ENCODE assay signal across 9 mouse cellular contexts in the genomic region with DNA sequence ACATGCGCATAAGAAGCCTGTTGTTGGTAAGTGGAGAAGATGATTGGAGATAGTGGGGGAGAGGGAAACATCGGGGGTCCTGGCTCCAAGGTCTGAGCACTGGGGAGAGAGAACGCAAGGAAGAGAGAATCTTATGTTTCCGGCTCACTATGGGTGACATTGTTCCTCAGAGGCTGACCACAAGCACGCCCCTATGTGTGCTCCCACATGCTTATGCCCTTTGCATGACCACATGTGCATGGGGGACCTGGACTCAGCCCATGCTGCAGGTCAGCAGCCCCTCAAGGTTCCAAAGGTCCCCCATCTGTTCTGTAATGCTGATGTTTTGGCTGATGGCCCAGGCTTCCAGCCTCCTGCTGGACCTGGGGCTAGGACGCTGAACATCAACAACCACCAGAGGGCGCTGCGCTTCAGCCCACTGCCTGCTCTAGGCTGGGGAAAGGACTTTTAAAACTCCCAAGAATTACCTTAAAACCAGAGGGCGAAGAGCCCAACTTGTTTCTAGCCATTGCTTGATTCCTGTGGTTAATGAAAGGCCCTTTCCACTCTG.
DNase-seq lines count a peak whose midpoint lies in the region; ATAC-seq and TF ChIP-seq lines count a peak whose summit lies in the region.
"Had no signal": no experiment of that assay in that cellular context is flagged by ENCODE, and none has a peak within 500 bp of the region (broad histone marks: within the 10 kb centered on the region; RNA-seq: fewer than 3 reads in every experiment).

No protein-coding gene starts in this region.

- H3K9me3 ChIP-seq in ES-E14 (ENCODE audit: control insufficient read depth, insufficient read depth, low read depth, low read length), result no peaks in the 10 kb centered on the region
- H3K9me3 ChIP-seq: heart, embryonic 15.5 days had no signal

- H3K4me3 ChIP-seq in ES-E14 (ENCODE audit: insufficient read depth in 1 of 2, low read depth in 1 of 2, low read length in 2 of 2, poor library complexity in 1 of 2, severe bottlenecking in 1 of 2), result no peak overlapping the region
- H3K4me3 ChIP-seq in layer of hippocampus, adult 2 months, result no peak overlapping the region
- H3K4me3 ChIP-seq: heart, embryonic 15.5 days had no signal

- peak; percentile 99 for TF ChIP-seq CTCF in layer of hippocampus, adult 2 months (conservative IDR thresholded peaks at IDR 0.05)

- H3K4me1 ChIP-seq in ES-E14 (ENCODE audit: control insufficient read depth in 2 of 2, insufficient read depth in 2 of 2, low read length in 2 of 2, poor library complexity in 1 of 2), result no peaks in the 10 kb centered on the region
- H3K4me1 ChIP-seq: heart, embryonic 15.5 days had no signal

- intact Hi-C loops in heart, postnatal 36 days (cut with DNase I), result loop anchor here (5.0 kb wide), 1 partner anchor 1477 kb away; no protein-coding TSS in a partner anchor

- in situ Hi-C loops in ES-E14 (cut with MboI; ENCODE audit: low sequenced_read_pairs in 2 of 2, unreplicated experiment in 2 of 2), result loop anchor here in 1 of 2 experiments (10.0 kb wide), 1 partner anchor 65 kb away; no protein-coding TSS in a partner anchor

- no peaks in the 10 kb centered on the region for H3K36me3 ChIP-seq in ES-E14 (ENCODE audit: control insufficient read depth, insufficient read depth, low read length, poor library complexity, severe bottlenecking)
- H3K36me3 ChIP-seq: heart, embryonic 15.5 days had no signal

- no peak overlapping the region for H3K9ac ChIP-seq in ES-E14 (ENCODE audit: insufficient read depth, low read depth, low read length, poor library complexity, severe bottlenecking)
- H3K9ac ChIP-seq: heart, embryonic 15.5 days had no signal

- ATAC-seq in megakaryocyte, adult 5-6 weeks (ENCODE audit: poor library complexity, severe bottlenecking), result no peak

- no peak overlapping the region for H3K27ac ChIP-seq in ES-E14 (ENCODE audit: insufficient read depth, low read depth, low read length, poor library complexity, severe bottlenecking)
- H3K27ac ChIP-seq in layer of hippocampus, adult 2 months, result no peak overlapping the region
- H3K27ac ChIP-seq: heart, embryonic 15.5 days had no signal

- peak; percentile 41 for DNase-seq in ES-E14 (ENCODE audit: low read depth, low spot score)
- peak; percentile 28 to 41 for DNase-seq in adrenal gland, postnatal 4 days (ENCODE audit: low spot score in 2 of 2)
- peak; percentile 6 for DNase-seq in fibroblast of lung, adult 2 months (ENCODE audit: low read depth)
- peak; percentile 52 to 65 for DNase-seq in heart, postnatal 36 days
- DNase-seq in layer of hippocampus, adult 2 months (ENCODE audit: low spot score in 2 of 2), result peak; percentile 49 to 80
- DNase-seq in lung, postnatal 25 days (ENCODE audit: low spot score), result peak; percentile 40
- peak; percentile 78 to 79 for DNase-seq in right cerebral cortex, adult 2 months (ENCODE audit: low spot score in 2 of 2)

TF ChIP-seq in ES-E14, 5 proteins besides CTCF, POLR2A, EP300 and RAD21:
- TF ChIP-seq ZC3H11A (IDR thresholded peaks at IDR 0.05; ENCODE audit: borderline replicate concordance, low read depth, low read length) (no peak), CHD2 (IDR thresholded peaks at IDR 0.05; ENCODE audit: low read depth, low read length) (no peak), ZNF384 (IDR thresholded peaks at IDR 0.05; ENCODE audit: low read depth, low read length) (no peak), HCFC1 (IDR thresholded peaks at IDR 0.05; ENCODE audit: borderline replicate concordance, insufficient read depth, low read length) (no peak), MAFK (IDR thresholded peaks at IDR 0.05; ENCODE audit: insufficient read depth, low read depth, low read length) (no peak)

Comparison
In these comparisons a context has a peak if more than half of its experiments do, and no peak if none do; other contexts are left out.
1. DNase-seq: peak in every context shown above with its lines; median percentile 78 in right cerebral cortex, adult 2 months; 64 in layer of hippocampus, adult 2 months; 58 in heart, postnatal 36 days; 41 in ES-E14; 40 in lung, postnatal 25 days; 34 in adrenal gland, postnatal 4 days; 6 in fibroblast of lung, adult 2 months.